Comparison of ENCODE assay signal across 8 mouse cellular contexts in genomic region chr11:52282774-52283595, GRCm38 (mm10). TPM values are rescaled to one million over a fixed set of nuclear protein-coding genes. Genes with fewer than 3 reads are reported as not detected.
DNase-seq lines count a peak whose midpoint lies in the region; ATAC-seq and TF ChIP-seq lines count a peak whose summit lies in the region.

TSS of gene Tcf7 (minus strand) at chr11:52283014.

- H3K4me3 ChIP-seq in spleen, adult 2 months (ENCODE audit: extremely low read depth, insufficient read depth, insufficient read length): peak within 1 kb of the TSS; percentile 73
- peak within 1 kb of the TSS; percentile 64 for H3K4me3 ChIP-seq in embryonic facial prominence, embryonic 11.5 days (ENCODE audit: low read depth, low read length)
- peak within 1 kb of the TSS; percentile 62 for H3K4me3 ChIP-seq in heart, postnatal 0 days (ENCODE audit: low read depth, low read length)

- H3K4me2 ChIP-seq in embryonic facial prominence, embryonic 11.5 days (ENCODE audit: low read depth, low read length): peak within 1 kb of the TSS; percentile 98
- peak within 1 kb of the TSS; percentile 93 for H3K4me2 ChIP-seq in heart, postnatal 0 days (ENCODE audit: low read depth, low read length)

- no peak for TF ChIP-seq CTCF in spleen, adult 2 months (IDR thresholded peaks at IDR 0.05; ENCODE audit: extremely low read depth, insufficient read depth, insufficient read length, insufficient replicate concordance)
- TF ChIP-seq CTCF in heart, postnatal 0 days (IDR thresholded peaks at IDR 0.05; ENCODE audit: low read depth): no peak

- WGBS in spleen, adult 2 months: 2% methylated on average over 87 of the region's 97 CpGs
- WGBS in embryonic facial prominence, embryonic 11.5 days: under 1% methylated on average over 72 of the region's 97 CpGs
- under 1% methylated on average over 88 of the region's 97 CpGs for WGBS in heart, postnatal 0 days

- H3K27me3 ChIP-seq in spleen, adult 2 months (ENCODE audit: control insufficient read depth, insufficient read depth, low read length): peaks cover 10% of the 10 kb centered on the region
- H3K27me3 ChIP-seq in embryonic facial prominence, embryonic 11.5 days (ENCODE audit: control insufficient read depth, insufficient read depth, low read length): peaks cover 21% of the 10 kb centered on the region
- peaks cover 25% of the 10 kb centered on the region; the same call in 1 of the 2 replicates for H3K27me3 ChIP-seq in heart, postnatal 0 days (ENCODE audit: control insufficient read depth, insufficient read depth, low read length)

- H3K27ac ChIP-seq in spleen, adult 2 months (ENCODE audit: insufficient read depth, low read length): peak within 1 kb of the TSS; percentile 92
- no peak within 1 kb of the TSS; the same call in 1 of the 2 replicates for H3K27ac ChIP-seq in embryonic facial prominence, embryonic 11.5 days (replicated peaks; ENCODE audit: low read depth, low read length)
- no peak within 1 kb of the TSS; the same call in 1 of the 2 replicates for H3K27ac ChIP-seq in heart, postnatal 0 days (ENCODE audit: low read depth)

- DNase-seq in spleen, adult 2 months (ENCODE audit: low read depth in 1 of 2, low spot score in 2 of 2): peak in 1 of 2 experiments; percentile 39
- DNase-seq in spleen, adult 12 weeks (ENCODE audit: low spot score): no peak
- DNase-seq in embryonic facial prominence, embryonic 11.5 days (ENCODE audit: low spot score): peak; percentile 78
- peak; percentile 64 for DNase-seq in heart, postnatal 0 days (ENCODE audit: low spot score)
- DNase-seq in kidney, postnatal 14 days: peak; percentile 90
- DNase-seq in lung, postnatal 36 days: peak; percentile 71
- peak; percentile 50 to 58 for DNase-seq in right cerebral cortex, postnatal 10 days (ENCODE audit: low spot score in 2 of 2)

- H3K36me3 ChIP-seq in spleen, adult 2 months (ENCODE audit: control insufficient read depth, insufficient read depth, low read length): no peaks in the 10 kb centered on the region; the same call in 1 of the 2 replicates
- H3K36me3 ChIP-seq in embryonic facial prominence, embryonic 11.5 days (replicated peaks; ENCODE audit: control insufficient read depth, insufficient read depth, low read depth, low read length): no peaks in the 10 kb centered on the region
- H3K36me3 ChIP-seq in heart, postnatal 0 days (replicated peaks; ENCODE audit: control insufficient read depth, insufficient read depth, low read length): no peaks in the 10 kb centered on the region; the same call in 1 of the 2 replicates

- ATAC-seq in embryonic facial prominence, embryonic 11.5 days (replicated peaks; ENCODE audit: insufficient number of reproducible peaks, low FRiP score, low TSS enrichment, low read depth): peak; percentile 48; the same call in 1 of the 2 replicates
- peak; percentile 83 for ATAC-seq in heart, postnatal 0 days (ENCODE audit: insufficient read depth, low read depth)
- no peak for ATAC-seq in monocyte, adult 5-6 weeks (replicated peaks; ENCODE audit: insufficient number of reproducible peaks, low FRiP score, low TSS enrichment, poor library complexity, severe bottlenecking)

- TF ChIP-seq POLR2A in spleen, adult 2 months (IDR thresholded peaks at IDR 0.05; ENCODE audit: low read depth, low read length): no peak

- no peak for TF ChIP-seq EP300 in heart, postnatal 0 days (IDR thresholded peaks at IDR 0.05; ENCODE audit: low read depth)

- H3K9ac ChIP-seq in embryonic facial prominence, embryonic 11.5 days (replicated peaks; ENCODE audit: low read length): peak within 1 kb of the TSS; percentile 67
- H3K9ac ChIP-seq in heart, postnatal 0 days (replicated peaks; ENCODE audit: low read depth, low read length): peak within 1 kb of the TSS; percentile 67

- no peaks in the 10 kb centered on the region for H3K9me3 ChIP-seq in embryonic facial prominence, embryonic 11.5 days (replicated peaks; ENCODE audit: control insufficient read depth, low read length)
- H3K9me3 ChIP-seq in heart, postnatal 0 days (replicated peaks; ENCODE audit: control insufficient read depth, low read length): no peaks in the 10 kb centered on the region

- H3K4me1 ChIP-seq in spleen, adult 2 months (ENCODE audit: control insufficient read depth, insufficient read depth, insufficient read length): peaks cover 11% of the 10 kb centered on the region; the same call in 1 of the 2 replicates
- H3K4me1 ChIP-seq in embryonic facial prominence, embryonic 11.5 days (ENCODE audit: control insufficient read depth, insufficient read depth, low read length): peaks cover 13% of the 10 kb centered on the region
- H3K4me1 ChIP-seq in heart, postnatal 0 days (ENCODE audit: control insufficient read depth, insufficient read depth): peaks cover 13% of the 10 kb centered on the region

RNA-seq across cellular contexts. Expression of gene Tcf7, which starts in this region (rescaled TPM):
- 139 and 165 TPM in 2 replicates for polyA plus RNA-seq in spleen, adult 2 months (2012; rRNA removed)
- polyA plus RNA-seq in embryonic facial prominence, embryonic 11.5 days (2014; fragmentation: Nextera tagmentation; extraction: Ambion mirVana): 9.2 and 9.8 TPM in 2 replicates
- 0.15 and 5.2 TPM in 2 replicates for total RNA-seq in heart, postnatal 0 days (2014; rRNA removed; ENCODE audit: low replicate concordance)
- 0.88 and 1.1 TPM in 2 replicates for polyA plus RNA-seq in heart, postnatal 0 days (2015; fragmentation: Nextera tagmentation; extraction: Ambion mirVana)
- 3.4 to 17.2 TPM (median 3.9 TPM) in 3 replicates for total RNA-seq in monocyte, adult 5-6 weeks (2017)

Comparison
In these comparisons a context has a peak if more than half of its experiments do, and no peak if none do; other contexts are left out.
1. RNA of gene Tcf7 (polyA plus RNA-seq): 139 to 165 TPM in spleen, adult 2 months; 9.2 to 9.8 TPM in embryonic facial prominence, embryonic 11.5 days and 0.88 to 1.1 TPM in heart, postnatal 0 days; every median in the first group is over 10 times any median in the second.
2. Peak in every context shown above with its lines, with median percentiles within 50 percentile points of each other: H3K4me3 ChIP-seq.